Mouse (Mus musculus): ENCODE data around the gene Ccr8. TPM values are rescaled to one million over a fixed set of nuclear protein-coding genes. Genes with fewer than 3 reads are reported as not detected.

Ccr8 gene
- polyA plus RNA-seq, 2 experiments, result 1.6 to 3.4 TPM

GRCm38 (mm10) chr9:120089125-120089524 lies 2.8 kb upstream of the Ccr8 start:
- no peak for TF ChIP-seq POLR2A (IDR thresholded peaks at IDR 0.05; ENCODE audit: borderline replicate concordance, extremely low read depth, insufficient read depth, insufficient read length)
- no peak for DNase-seq (ENCODE audit: low spot score)
- no peaks in the 10 kb centered on the region for H3K4me1 ChIP-seq (ENCODE audit: control insufficient read depth, insufficient read depth, low read length)
- H3K27ac ChIP-seq (replicated peaks; ENCODE audit: low read depth, low read length), result no peak overlapping the region
- no peak overlapping the region for H3K4me3 ChIP-seq (replicated peaks; ENCODE audit: low read length)
- H3K36me3 ChIP-seq (ENCODE audit: control insufficient read depth, insufficient read depth, low read length), result no peaks in the 10 kb centered on the region
- no peak overlapping the region for H3K9ac ChIP-seq (ENCODE audit: low read depth, low read length, severe bottlenecking)
- 85% methylated on average over 7 of the region's 7 CpGs for WGBS
- no peaks in the 10 kb centered on the region for H3K27me3 ChIP-seq (ENCODE audit: control insufficient read depth, insufficient read depth, low read length)
- no peak overlapping the region for H3K4me2 ChIP-seq (replicated peaks; ENCODE audit: low read depth, low read length, severe bottlenecking)
- no peaks in the 10 kb centered on the region for H3K9me3 ChIP-seq (ENCODE audit: control insufficient read depth, low read length)
- no peak for ATAC-seq (ENCODE audit: low FRiP score, low read depth)

- Histone ChIP-seq H3K27me3 (ENCODE audit: control insufficient read depth, insufficient read depth, low read length) (no peaks in the 10 kb centered on the region), H3K4me3 (replicated peaks; ENCODE audit: low read length) (no peak overlapping the region), H3K9ac (ENCODE audit: low read depth, low read length, severe bottlenecking) (no peak overlapping the region), H3K9me3 (ENCODE audit: control insufficient read depth, low read length) (no peaks in the 10 kb centered on the region), H3K27ac (replicated peaks; ENCODE audit: low read depth, low read length) (no peak overlapping the region), H3K4me1 (ENCODE audit: control insufficient read depth, insufficient read depth, low read length) (no peaks in the 10 kb centered on the region), H3K4me2 (replicated peaks; ENCODE audit: low read depth, low read length, severe bottlenecking) (no peak overlapping the region), H3K36me3 (ENCODE audit: control insufficient read depth, insufficient read depth, low read length) (no peaks in the 10 kb centered on the region)
- ATAC-seq (ENCODE audit: low FRiP score, low read depth) (no peak), DNase-seq (ENCODE audit: low spot score) (no peak)
- TF ChIP-seq POLR2A (IDR thresholded peaks at IDR 0.05; ENCODE audit: borderline replicate concordance, extremely low read depth, insufficient read depth, insufficient read length), result no peak
- 84% methylated on average over 10 of the region's 10 CpGs for WGBS
Observed at GRCm38 (mm10) chr9:120091086-120091485, 828 bp upstream of the Ccr8 start.

GRCm38 (mm10) chr9:120093701-120094100 lies 1.8 kb downstream of the Ccr8 start:
- DNase-seq (ENCODE audit: low spot score) (no peak), ATAC-seq (ENCODE audit: low FRiP score, low read depth) (no peak)
- no peak for TF ChIP-seq POLR2A (IDR thresholded peaks at IDR 0.05; ENCODE audit: borderline replicate concordance, extremely low read depth, insufficient read depth, insufficient read length)
- Histone ChIP-seq H3K9ac (ENCODE audit: low read depth, low read length, severe bottlenecking) (no peak overlapping the region), H3K4me1 (ENCODE audit: control insufficient read depth, insufficient read depth, low read length) (no peaks in the 10 kb centered on the region), H3K36me3 (ENCODE audit: control insufficient read depth, insufficient read depth, low read length) (no peaks in the 10 kb centered on the region), H3K4me2 (replicated peaks; ENCODE audit: low read depth, low read length, severe bottlenecking) (no peak overlapping the region), H3K9me3 (ENCODE audit: control insufficient read depth, low read length) (no peaks in the 10 kb centered on the region), H3K27me3 (ENCODE audit: control insufficient read depth, insufficient read depth, low read length) (no peaks in the 10 kb centered on the region), H3K27ac (replicated peaks; ENCODE audit: low read depth, low read length) (no peak overlapping the region), H3K4me3 (replicated peaks; ENCODE audit: low read length) (no peak overlapping the region)
- 90% methylated on average over 13 of the region's 13 CpGs for WGBS

GRCm38 (mm10) chr9:120095886-120096285 lies 4.0 kb downstream of the Ccr8 start:
- DNase-seq (ENCODE audit: low spot score), result no peak
- H3K9me3 ChIP-seq (ENCODE audit: control insufficient read depth, low read length), result no peaks in the 10 kb centered on the region
- H3K4me1 ChIP-seq (ENCODE audit: control insufficient read depth, insufficient read depth, low read length), result no peaks in the 10 kb centered on the region
- H3K4me2 ChIP-seq (replicated peaks; ENCODE audit: low read depth, low read length, severe bottlenecking), result no peak overlapping the region
- no peak for ATAC-seq (ENCODE audit: low FRiP score, low read depth)
- no peaks in the 10 kb centered on the region for H3K27me3 ChIP-seq (ENCODE audit: control insufficient read depth, insufficient read depth, low read length)
- no peak overlapping the region for H3K9ac ChIP-seq (ENCODE audit: low read depth, low read length, severe bottlenecking)
- WGBS, result 67% methylated on average over 7 of the region's 7 CpGs
- H3K4me3 ChIP-seq (replicated peaks; ENCODE audit: low read length), result no peak overlapping the region
- no peaks in the 10 kb centered on the region for H3K36me3 ChIP-seq (ENCODE audit: control insufficient read depth, insufficient read depth, low read length)
- no peak for TF ChIP-seq POLR2A (IDR thresholded peaks at IDR 0.05; ENCODE audit: borderline replicate concordance, extremely low read depth, insufficient read depth, insufficient read length)
- H3K27ac ChIP-seq (replicated peaks; ENCODE audit: low read depth, low read length), result no peak overlapping the region

GRCm38 (mm10) chr9:120098682-120099081 lies 6.8 kb downstream of the Ccr8 start:
- Histone ChIP-seq H3K27me3 (ENCODE audit: control insufficient read depth, insufficient read depth, low read length) (no peaks in the 10 kb centered on the region), H3K9ac (ENCODE audit: low read depth, low read length, severe bottlenecking) (no peak overlapping the region), H3K4me2 (replicated peaks; ENCODE audit: low read depth, low read length, severe bottlenecking) (no peak overlapping the region), H3K4me1 (ENCODE audit: control insufficient read depth, insufficient read depth, low read length) (no peaks in the 10 kb centered on the region), H3K4me3 (replicated peaks; ENCODE audit: low read length) (no peak overlapping the region), H3K9me3 (ENCODE audit: control insufficient read depth, low read length) (no peaks in the 10 kb centered on the region), H3K27ac (replicated peaks; ENCODE audit: low read depth, low read length) (no peak overlapping the region), H3K36me3 (ENCODE audit: control insufficient read depth, insufficient read depth, low read length) (no peaks in the 10 kb centered on the region)
- ATAC-seq (ENCODE audit: low FRiP score, low read depth), result no peak
- DNase-seq (ENCODE audit: low spot score), result peak; percentile 87
- WGBS, result 25% methylated on average over 7 of the region's 7 CpGs
- no peak for TF ChIP-seq POLR2A (IDR thresholded peaks at IDR 0.05; ENCODE audit: borderline replicate concordance, extremely low read depth, insufficient read depth, insufficient read length)

- Histone ChIP-seq H3K4me1 (ENCODE audit: control insufficient read depth, insufficient read depth, low read length) (no peaks in the 10 kb centered on the region), H3K4me2 (replicated peaks; ENCODE audit: low read depth, low read length, severe bottlenecking) (no peak overlapping the region), H3K27me3 (ENCODE audit: control insufficient read depth, insufficient read depth, low read length) (no peaks in the 10 kb centered on the region), H3K27ac (replicated peaks; ENCODE audit: low read depth, low read length) (no peak overlapping the region), H3K36me3 (ENCODE audit: control insufficient read depth, insufficient read depth, low read length) (no peaks in the 10 kb centered on the region), H3K4me3 (replicated peaks; ENCODE audit: low read length) (no peak overlapping the region), H3K9me3 (ENCODE audit: control insufficient read depth, low read length) (no peaks in the 10 kb centered on the region), H3K9ac (ENCODE audit: low read depth, low read length, severe bottlenecking) (no peak overlapping the region)
- WGBS, result 88% methylated on average over 8 of the region's 8 CpGs
- DNase-seq (ENCODE audit: low spot score), result no peak
- ATAC-seq (ENCODE audit: low FRiP score, low read depth), result no peak
- no peak for TF ChIP-seq POLR2A (IDR thresholded peaks at IDR 0.05; ENCODE audit: borderline replicate concordance, extremely low read depth, insufficient read depth, insufficient read length)
Observed at GRCm38 (mm10) chr9:120099304-120099703, 7.4 kb downstream of the Ccr8 start.
